Mouse (Mus musculus) liver, embryonic 12.5 days (tissue): ENCODE results near the gene Mybbp1a. TPM values are rescaled to one million over a fixed set of nuclear protein-coding genes. Genes with fewer than 3 reads are reported as not detected.
A peak's percentile ranks its signal among the peaks of the same experiment; 100 is the strongest.

Source experiments
- ATAC-seq: fragments of 200-750 bp; cut with Nextera tagmentation; 2 replicates; pipeline ENCODE4 v1.8.0; 2017; ENCODE audit warnings: moderate number of reproducible peaks, mild to moderate bottlenecking, moderate library complexity
- H3K27ac ChIP-seq: fragments of 300-500 bp; sonication (generic); 2 replicates; pipeline ENCODE4 v1.5.1; 2016; ENCODE audit warnings: mild to moderate bottlenecking
- H3K27me3 ChIP-seq: fragments of 300-500 bp; sonication (generic); replicated peaks from 2 replicates; pipeline ENCODE4 v1.6.1; 2016; ENCODE audit warnings: mild to moderate bottlenecking, moderate library complexity
- H3K36me3 ChIP-seq: fragments of 300-500 bp; sonication (generic); 2 replicates; pipeline ENCODE4 v1.6.1; 2016; ENCODE audit warnings: mild to moderate bottlenecking, moderate library complexity
- H3K4me1 ChIP-seq: fragments of 300-500 bp; sonication (generic); 2 replicates; pipeline ENCODE4 v1.6.1; 2016
- H3K4me2 ChIP-seq: fragments of 300-500 bp; sonication (generic); 2 replicates; pipeline ENCODE4 v1.6.1; 2016; ENCODE audit warnings: mild to moderate bottlenecking, moderate library complexity
- H3K4me3 ChIP-seq: fragments of 300-500 bp; sonication (generic); 2 replicates; pipeline ENCODE4 v1.5.1; 2016; ENCODE audit warnings: mild to moderate bottlenecking, moderate library complexity
- H3K9ac ChIP-seq: fragments of 300-500 bp; sonication (generic); 2 replicates; pipeline ENCODE4 v1.6.1; 2016; ENCODE audit warnings: mild to moderate bottlenecking, moderate library complexity
- H3K9me3 ChIP-seq: fragments of 300-500 bp; sonication (generic); replicated peaks from 2 replicates; pipeline ENCODE4 v1.6.1; 2016; ENCODE audit warnings: mild to moderate bottlenecking, moderate library complexity
- WGBS: fragments of 180-500 bp; shearing (Covaris S2); methylation state at CpG from one replicate; pipeline ENCODE4 v1.1.7; 2016; ENCODE audit not compliant: insufficient replicate concordance; 5-methylcytosine and 5-hydroxymethylcytosine counted together
- polyA plus RNA-seq: library from polyadenylated mRNA; unstranded; fragments of >200 nt; fragmentation: Nextera tagmentation; extraction: Ambion mirVana; gene quantifications from 2 replicates; pipeline ENCODE4 v1.2.1, GENCODE M21; 2016

Gene Mybbp1a
- polyA plus RNA-seq, 1 experiment from 2014 or later: 192 TPM

DNA sequence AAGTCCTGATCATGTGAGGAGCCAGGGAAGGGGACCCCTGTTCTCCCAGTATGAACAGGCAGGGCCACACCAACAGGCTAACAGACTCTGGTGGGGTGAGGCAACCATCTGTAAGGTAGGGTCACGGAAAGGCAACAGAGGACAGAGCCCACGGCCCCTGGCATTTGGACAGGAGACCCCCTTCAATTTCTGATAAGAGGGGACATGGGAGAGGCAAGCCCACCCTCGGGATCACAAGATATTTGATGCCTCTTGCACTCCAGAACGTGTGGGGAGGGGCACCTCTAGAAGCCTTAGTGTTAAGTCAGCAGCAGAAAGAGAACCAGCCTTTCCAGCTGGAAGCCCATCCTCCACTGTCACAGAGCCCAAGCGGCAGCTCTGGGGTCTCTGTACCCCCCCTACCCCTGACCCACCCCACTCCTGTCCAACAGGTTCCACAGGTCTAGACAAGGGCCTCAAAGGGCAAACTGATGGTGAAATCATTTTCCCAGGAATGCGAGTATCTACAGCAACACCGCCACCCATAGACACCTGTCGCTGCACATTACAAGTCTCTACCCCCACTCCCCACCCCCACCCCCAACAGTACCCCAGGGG lies 35.0 kb upstream of the Mybbp1a start:
- 69% methylated on average over 8 of the region's 8 CpGs for WGBS
- Histone ChIP-seq H3K27me3 (peaks cover 53% of the 10 kb centered on the region), H3K9me3 (no peaks in the 10 kb centered on the region), H3K27ac (no peak overlapping the region), H3K4me1 (peaks cover 45% of the 10 kb centered on the region), H3K36me3 (no peaks in the 10 kb centered on the region), H3K4me2 (no peak overlapping the region; the same call in 1 of the 2 replicates), H3K9ac (no peak overlapping the region), H3K4me3 (no peak overlapping the region)
- no peak for ATAC-seq

DNA sequence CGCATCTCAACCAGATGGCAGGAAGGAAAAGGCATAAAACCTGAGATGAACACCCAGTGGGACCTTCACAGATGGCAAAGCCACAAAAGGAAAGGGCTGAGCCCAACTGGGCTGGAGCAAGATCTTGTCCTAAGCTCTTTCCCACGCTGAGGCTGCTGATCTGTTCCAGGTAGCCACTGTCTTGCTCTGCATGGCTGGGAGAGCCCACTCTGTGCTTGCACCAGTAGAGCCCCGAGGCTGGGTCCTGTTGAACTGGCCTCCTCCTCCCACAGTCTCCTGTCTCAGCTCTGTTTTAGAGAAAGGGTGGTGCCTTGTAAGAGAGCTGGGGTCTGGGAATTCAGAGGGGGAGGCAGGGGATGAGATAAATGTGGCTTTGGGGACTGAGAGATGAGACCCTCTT lies 34.1 kb upstream of the Mybbp1a start:
- H3K9ac ChIP-seq: no peak overlapping the region
- WGBS: 18% methylated on average over 3 of the region's 3 CpGs
- peaks cover 62% of the 10 kb centered on the region for H3K27me3 ChIP-seq
- peak overlapping the region; percentile 41 for H3K4me2 ChIP-seq
- peaks cover 54% of the 10 kb centered on the region for H3K4me1 ChIP-seq
- H3K9me3 ChIP-seq: no peaks in the 10 kb centered on the region
- H3K36me3 ChIP-seq: no peaks in the 10 kb centered on the region
- ATAC-seq: no peak
- H3K4me3 ChIP-seq: no peak overlapping the region
- no peak overlapping the region for H3K27ac ChIP-seq

DNA sequence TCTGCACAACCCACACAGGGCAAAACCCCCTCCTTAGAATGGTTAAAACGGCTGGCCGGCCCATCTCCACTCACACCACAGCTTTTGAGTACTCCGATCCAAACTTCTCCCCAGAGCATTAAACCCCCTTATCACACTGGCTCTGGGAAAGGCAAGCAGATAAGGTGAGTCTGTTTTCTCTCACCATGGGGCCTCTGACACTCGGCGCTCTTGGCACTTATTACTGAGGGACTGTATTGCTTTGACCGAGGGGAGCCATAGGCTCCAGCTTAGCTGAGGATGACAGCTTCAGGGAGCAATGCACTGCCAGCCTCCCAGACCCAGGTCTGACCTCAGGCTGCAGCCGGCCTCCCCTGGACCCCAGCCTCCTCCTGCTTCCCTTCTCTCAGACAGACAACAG lies 33.6 kb upstream of the Mybbp1a start:
- Histone ChIP-seq H3K4me1 (peaks cover 56% of the 10 kb centered on the region), H3K27me3 (peaks cover 67% of the 10 kb centered on the region), H3K9me3 (no peaks in the 10 kb centered on the region), H3K4me2 (peak overlapping the region; percentile 41), H3K27ac (no peak overlapping the region), H3K4me3 (no peak overlapping the region), H3K9ac (no peak overlapping the region), H3K36me3 (no peaks in the 10 kb centered on the region)
- ATAC-seq: no peak; the same call in 1 of the 2 replicates
- 6% methylated on average over 7 of the region's 7 CpGs for WGBS

DNA sequence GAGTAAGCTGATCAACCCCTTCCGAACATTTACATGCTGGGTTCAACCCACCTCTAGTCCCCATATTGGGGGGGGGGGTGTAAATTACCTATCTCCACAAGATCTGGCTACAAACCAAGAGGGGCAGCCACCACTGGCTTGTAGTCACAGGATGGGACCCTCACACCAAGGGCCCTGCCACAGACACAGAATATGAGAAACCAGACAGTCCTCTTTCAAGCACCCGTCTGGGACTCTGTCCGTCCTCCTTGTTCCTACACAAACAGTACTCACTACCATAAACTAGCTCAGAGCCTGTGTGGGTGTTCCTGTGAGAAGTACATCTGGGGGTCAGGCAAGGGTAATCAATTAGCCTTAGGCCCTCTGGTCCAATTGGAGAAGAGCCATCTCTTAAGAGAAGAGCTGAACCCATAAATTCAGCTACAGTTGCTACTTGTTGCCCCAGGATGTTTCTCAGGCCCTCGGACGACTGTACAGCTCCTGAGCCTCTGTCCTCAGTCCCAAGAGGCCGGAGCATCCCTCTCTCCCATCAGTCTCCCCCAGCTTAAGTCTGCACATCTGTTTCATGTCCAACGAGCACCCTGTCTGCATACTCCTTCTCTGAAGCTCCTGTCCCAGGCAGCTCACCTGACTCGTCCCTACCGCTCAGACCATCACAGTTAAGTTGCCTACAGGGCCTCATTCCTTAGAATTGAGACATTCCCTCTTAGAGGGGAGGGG lies 32.5 kb upstream of the Mybbp1a start:
- Histone ChIP-seq H3K4me3 (no peak overlapping the region), H3K4me1 (peaks cover 65% of the 10 kb centered on the region), H3K4me2 (peak overlapping the region; percentile 98; the same call in 1 of the 2 replicates), H3K36me3 (no peaks in the 10 kb centered on the region), H3K27ac (no peak overlapping the region), H3K9me3 (no peaks in the 10 kb centered on the region), H3K27me3 (peaks cover 73% of the 10 kb centered on the region), H3K9ac (no peak overlapping the region)
- 61% methylated on average over 9 of the region's 9 CpGs for WGBS
- no peak for ATAC-seq

DNA sequence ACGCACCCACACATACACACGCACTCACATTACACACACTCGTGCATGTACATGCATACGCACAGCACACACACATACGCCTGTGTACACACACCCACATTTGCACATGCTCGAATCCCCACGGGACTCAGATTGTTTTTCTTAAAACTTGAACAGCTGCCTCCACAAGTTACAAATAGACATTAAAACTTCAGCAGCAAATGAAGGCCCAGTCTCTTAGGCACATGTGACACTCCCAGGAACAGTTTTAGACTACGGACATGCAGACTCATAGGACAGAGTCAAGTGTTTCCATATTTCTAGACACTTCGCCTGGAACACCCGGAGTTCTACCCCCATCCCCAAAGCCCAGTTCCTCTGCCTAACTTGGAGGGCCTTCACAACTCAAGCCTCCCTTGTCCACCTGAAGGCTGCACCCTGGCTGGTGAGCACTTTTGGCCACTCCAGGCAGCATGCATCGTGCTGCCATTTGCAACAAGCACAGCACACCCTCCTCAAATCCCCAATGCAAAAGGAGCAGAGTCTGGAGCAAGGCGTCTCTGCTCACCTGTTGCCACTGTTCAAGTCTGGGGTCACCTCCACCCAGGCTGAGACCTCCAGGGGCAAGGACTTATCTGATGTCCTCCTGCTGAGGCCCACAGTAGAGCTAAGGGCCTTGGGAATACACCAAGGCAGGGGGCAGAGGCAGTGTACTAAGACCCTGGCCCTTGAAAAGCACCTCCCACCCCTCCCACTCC lies 31.3 kb upstream of the Mybbp1a start:
- Histone ChIP-seq H3K9me3 (no peaks in the 10 kb centered on the region), H3K27ac (no peak overlapping the region), H3K4me2 (peak overlapping the region; percentile 98), H3K36me3 (no peaks in the 10 kb centered on the region), H3K27me3 (peaks cover 81% of the 10 kb centered on the region), H3K4me1 (peaks cover 76% of the 10 kb centered on the region), H3K9ac (no peak overlapping the region), H3K4me3 (peak overlapping the region; percentile 65; the same call in 1 of the 2 replicates)
- 78% methylated on average over 12 of the region's 12 CpGs for WGBS
- no peak for ATAC-seq

DNA sequence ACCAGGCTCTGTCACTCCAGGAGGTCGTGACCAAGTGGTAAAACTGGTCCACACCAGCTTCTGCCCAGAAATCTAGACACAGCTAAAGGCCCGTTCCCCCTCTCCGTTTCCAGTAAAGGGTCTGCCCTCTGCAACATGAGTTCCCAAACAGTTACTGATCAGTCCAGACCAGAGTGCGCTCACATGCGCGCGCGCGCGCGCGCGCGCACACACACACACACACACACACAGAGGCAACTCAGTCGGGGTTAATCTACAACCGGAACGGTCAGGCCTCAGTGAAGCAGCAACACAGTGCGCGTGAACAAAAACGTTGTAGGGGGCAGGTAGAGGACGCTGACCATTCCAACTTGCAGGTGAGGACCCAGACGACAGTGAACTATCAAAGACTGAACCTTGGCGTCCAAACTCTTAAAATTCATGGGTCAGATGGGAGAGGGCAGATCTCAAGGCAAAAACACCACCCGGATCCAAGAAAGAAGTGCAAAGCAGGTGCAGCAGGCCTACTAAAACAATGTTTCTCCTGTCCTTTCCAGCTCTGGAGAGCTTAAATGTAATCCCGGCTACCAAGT lies 30.5 kb upstream of the Mybbp1a start:
- Histone ChIP-seq H3K9ac (peak overlapping the region; percentile 65), H3K9me3 (no peaks in the 10 kb centered on the region), H3K4me3 (peak overlapping the region; percentile 65), H3K4me1 (peaks cover 84% of the 10 kb centered on the region), H3K27me3 (peaks cover 77% of the 10 kb centered on the region), H3K4me2 (peak overlapping the region; percentile 98), H3K36me3 (no peaks in the 10 kb centered on the region), H3K27ac (no peak overlapping the region)
- 3% methylated on average over 25 of the region's 25 CpGs for WGBS
- ATAC-seq: no peak

DNA sequence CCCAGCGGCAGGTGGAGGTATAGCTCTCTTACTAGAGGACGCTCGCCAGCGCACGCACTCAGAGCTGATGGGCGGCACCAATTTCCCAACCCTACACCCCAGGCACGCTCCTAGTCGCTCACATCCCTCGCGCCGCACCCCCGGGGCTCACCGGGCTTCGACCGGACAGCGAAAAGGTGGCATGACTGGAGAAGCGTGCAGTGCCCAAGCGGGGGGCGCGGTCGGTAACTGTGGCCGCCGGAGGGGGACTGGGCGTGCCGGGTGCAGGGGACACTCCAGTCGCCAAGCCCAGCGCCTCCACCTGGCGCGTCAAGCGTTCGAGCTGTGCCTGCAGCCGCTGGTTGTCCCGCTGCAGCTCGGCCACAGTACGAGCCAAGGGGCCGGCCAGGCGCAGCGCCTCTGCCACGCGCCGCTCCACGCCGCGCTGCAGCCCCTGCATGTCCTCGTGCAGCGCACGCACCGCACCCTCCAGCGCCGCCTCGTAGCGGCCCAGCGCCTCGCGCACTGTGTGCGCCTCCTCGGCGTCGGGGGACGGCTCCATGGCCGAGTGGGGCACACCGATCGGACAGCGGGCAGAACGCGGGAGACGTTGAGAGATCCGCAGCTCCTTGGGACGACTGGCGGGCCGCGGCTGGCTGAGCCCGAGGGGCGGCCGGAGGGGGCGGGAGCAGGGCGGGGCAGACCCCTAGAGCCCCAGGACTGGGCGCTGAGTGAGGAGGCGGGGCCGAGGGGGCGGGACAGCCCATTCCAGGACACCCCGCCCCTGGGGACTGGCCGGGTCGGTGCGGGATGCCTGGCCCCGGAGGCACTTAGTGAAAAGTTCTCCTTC lies 29.8 kb upstream of the Mybbp1a start, which contains the start of gene Smtnl2:
Gene Smtnl2, minus strand, starts transcription at position 621 of the 829 bp plus-strand sequence.
- ATAC-seq: peak; percentile 83
- Histone ChIP-seq H3K27me3 (peaks cover 70% of the 10 kb centered on the region), H3K27ac (no peak within 1 kb of the TSS), H3K9me3 (no peaks in the 10 kb centered on the region), H3K9ac (peak within 1 kb of the TSS; percentile 65), H3K4me3 (peak within 1 kb of the TSS; percentile 65), H3K4me1 (peaks cover 84% of the 10 kb centered on the region), H3K4me2 (peak within 1 kb of the TSS; percentile 98), H3K36me3 (no peaks in the 10 kb centered on the region)
- under 1% methylated on average over 86 of the region's 86 CpGs for WGBS

DNA sequence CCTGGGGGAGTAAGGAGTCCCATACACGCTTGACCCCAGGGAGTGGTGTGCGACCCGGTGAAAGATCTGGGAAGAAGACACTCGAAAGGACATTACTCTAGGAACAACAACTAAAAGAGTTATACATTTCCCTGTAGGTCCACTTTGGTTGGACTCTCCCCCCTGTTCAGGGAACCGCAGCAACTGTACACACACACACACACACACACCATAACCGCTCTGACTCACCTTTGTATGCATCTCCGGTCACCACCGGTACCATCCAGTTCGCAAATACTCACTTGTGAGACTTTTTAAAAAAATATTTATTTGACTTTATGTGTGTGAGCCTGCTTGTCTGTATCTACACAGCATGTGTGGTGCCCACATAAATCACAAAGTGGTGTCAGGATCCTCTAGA lies 29.2 kb upstream of the Mybbp1a start:
- 32% methylated on average over 9 of the region's 9 CpGs for WGBS
- peaks cover 84% of the 10 kb centered on the region for H3K4me1 ChIP-seq
- H3K27ac ChIP-seq: no peak overlapping the region
- H3K4me2 ChIP-seq: peak overlapping the region; percentile 98
- H3K27me3 ChIP-seq: peaks cover 64% of the 10 kb centered on the region
- H3K9me3 ChIP-seq: no peaks in the 10 kb centered on the region
- no peak for ATAC-seq
- H3K9ac ChIP-seq: no peak overlapping the region
- peak overlapping the region; percentile 65 for H3K4me3 ChIP-seq
- no peaks in the 10 kb centered on the region for H3K36me3 ChIP-seq

DNA sequence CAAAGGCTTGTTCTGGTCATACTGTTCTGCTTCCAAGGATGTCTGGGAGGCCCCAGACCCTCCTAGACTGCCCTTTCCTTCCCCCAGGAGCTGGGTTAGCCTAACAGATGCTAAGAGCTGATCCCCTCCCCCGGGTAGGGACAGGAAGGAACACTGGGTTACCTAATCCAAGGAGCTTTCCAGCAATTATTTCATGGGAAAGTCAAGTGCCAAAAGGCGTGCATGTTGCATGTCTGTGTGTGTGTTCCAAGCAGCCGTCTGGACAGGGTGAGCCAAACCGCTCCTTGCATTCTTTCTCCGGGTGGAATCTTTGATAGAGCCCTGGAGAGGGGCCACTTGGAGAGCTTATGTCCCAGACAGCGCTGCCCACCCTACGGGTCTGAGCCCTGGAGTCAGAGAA lies 28.1 kb upstream of the Mybbp1a start:
- no peak overlapping the region for H3K27ac ChIP-seq
- H3K27me3 ChIP-seq: peaks cover 69% of the 10 kb centered on the region
- 67% methylated on average over 7 of the region's 7 CpGs for WGBS
- ATAC-seq: no peak
- no peak overlapping the region for H3K4me2 ChIP-seq
- no peak overlapping the region for H3K4me3 ChIP-seq
- no peaks in the 10 kb centered on the region for H3K9me3 ChIP-seq
- no peaks in the 10 kb centered on the region for H3K36me3 ChIP-seq
- no peak overlapping the region for H3K9ac ChIP-seq
- H3K4me1 ChIP-seq: peaks cover 81% of the 10 kb centered on the region

DNA sequence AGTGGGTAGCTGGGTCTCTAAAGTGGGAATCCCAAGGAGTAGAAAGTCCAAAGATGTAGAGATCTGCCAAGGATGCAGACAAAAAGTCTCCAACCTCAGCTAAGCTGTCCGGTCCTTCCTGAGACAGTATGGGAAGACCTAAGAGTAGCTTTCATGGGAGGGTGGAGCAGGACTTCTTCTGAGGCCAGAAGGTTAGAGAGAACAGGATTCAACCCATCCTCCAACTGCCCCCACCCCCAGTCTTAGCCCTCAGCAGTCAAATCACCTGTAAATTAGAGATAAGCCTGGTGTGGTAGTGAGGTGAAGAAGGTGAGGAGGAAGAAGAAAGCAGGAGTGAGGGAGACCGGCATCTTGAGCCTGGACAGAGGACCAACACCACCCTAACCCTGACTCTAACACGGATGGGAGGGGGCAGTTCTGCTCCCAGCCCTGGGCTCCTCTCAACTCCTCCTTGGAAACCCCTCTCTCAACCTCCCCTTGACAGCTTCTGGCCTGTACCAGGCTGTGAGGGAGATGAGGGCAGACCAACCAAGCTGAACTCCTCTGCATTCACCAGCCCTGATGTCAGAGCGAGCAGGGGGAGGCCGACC lies 27.5 kb upstream of the Mybbp1a start:
- ATAC-seq: no peak
- H3K27me3 ChIP-seq: peaks cover 72% of the 10 kb centered on the region
- H3K9ac ChIP-seq: no peak overlapping the region
- 49% methylated on average over 5 of the region's 5 CpGs for WGBS
- no peak overlapping the region for H3K4me2 ChIP-seq
- H3K4me3 ChIP-seq: no peak overlapping the region
- H3K36me3 ChIP-seq: no peaks in the 10 kb centered on the region
- H3K4me1 ChIP-seq: peaks cover 80% of the 10 kb centered on the region
- no peak overlapping the region for H3K27ac ChIP-seq
- H3K9me3 ChIP-seq: no peaks in the 10 kb centered on the region

DNA sequence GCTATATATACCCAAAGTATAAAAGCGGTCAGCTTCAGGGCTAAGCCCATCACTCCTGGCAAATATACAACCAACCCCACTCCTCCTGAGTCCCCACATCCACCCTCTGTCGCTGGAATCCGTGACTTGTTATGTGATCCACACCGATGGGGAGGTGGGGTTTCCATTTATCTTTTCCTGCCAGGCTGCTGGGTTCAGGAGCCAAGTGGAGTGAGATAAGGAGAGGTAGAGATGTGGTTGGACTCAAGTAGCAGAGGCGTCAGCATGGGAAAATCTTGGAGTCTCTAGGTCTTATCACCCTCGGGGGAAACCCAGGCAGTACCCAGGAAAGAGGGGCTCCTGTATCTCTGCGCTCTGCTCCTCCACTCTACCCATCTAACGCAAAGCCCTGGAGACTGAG lies 26.0 kb upstream of the Mybbp1a start:
- Histone ChIP-seq H3K4me1 (peaks cover 76% of the 10 kb centered on the region), H3K9me3 (no peaks in the 10 kb centered on the region), H3K9ac (0 out of 2 replicates have a peak overlapping the region, but pooled peaks have one; percentile 17), H3K36me3 (no peaks in the 10 kb centered on the region), H3K4me2 (peak overlapping the region; percentile 44), H3K27ac (0 out of 2 replicates have a peak overlapping the region, but pooled peaks have one; percentile 36), H3K4me3 (no peak overlapping the region), H3K27me3 (peaks cover 59% of the 10 kb centered on the region)
- peak; percentile 81 for ATAC-seq
- 11% methylated on average over 8 of the region's 8 CpGs for WGBS
